Mouse (Mus musculus) layer of hippocampus, adult 8-10 months (tissue): ENCODE measurements around the gene Kcnma1. TPM values are rescaled to one million over a fixed set of nuclear protein-coding genes. Genes with fewer than 3 reads are reported as not detected.
A peak's percentile ranks its signal among the peaks of the same experiment; 100 is the strongest.

Source experiments
- DNase-seq, 2 experiments: peaks; one replicate each; pipeline ENCODE4 v3.0.0; 2022; ENCODE audit warnings: low spot score in 2 of 2
- total RNA-seq, 4 experiments: library from RNA; stranded (reverse); gene quantifications; 2 replicates each; pipeline ENCODE4 v1.2.4; 2022

Gene Kcnma1
- total RNA-seq, 4 experiments from 2014 or later: 137 to 161 (median 145) TPM

DNA sequence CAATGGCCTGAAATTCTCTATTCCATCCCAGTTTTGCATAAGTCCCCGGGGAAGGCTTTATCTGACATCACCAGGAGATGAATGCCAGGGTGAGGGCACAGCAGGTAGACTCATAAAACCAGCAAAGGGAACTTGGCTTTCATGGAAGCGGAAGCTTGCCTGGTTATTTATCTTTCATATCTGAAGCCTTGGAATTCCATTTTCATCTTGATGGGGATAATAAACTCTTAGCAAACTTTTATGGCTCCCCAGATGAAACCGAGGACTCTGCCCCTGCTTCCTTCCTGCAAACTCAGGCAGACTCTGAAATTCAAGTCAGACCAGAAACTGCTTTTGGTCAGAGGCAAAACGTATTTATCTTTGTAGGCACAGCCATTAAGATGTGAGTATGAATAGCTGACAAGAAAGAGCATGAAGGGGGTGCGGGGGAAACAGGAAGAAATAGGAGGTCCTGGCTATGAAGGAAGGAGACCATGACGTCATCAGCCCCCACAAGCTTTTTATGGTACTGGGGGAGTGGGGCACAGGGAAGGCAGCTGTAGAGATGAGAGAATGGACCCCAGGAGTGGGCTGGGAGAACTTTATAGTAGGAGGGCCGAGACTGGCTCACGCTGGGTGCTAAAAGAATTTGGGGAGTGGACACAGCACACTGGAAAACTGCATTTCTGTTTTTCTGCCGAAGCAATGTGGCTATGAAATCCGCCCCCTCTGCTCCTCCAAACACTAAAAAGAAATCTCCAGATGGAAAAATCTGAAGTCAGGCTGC, 228.2 kb downstream of the Kcnma1 start:
- DNase-seq: no peak

DNA sequence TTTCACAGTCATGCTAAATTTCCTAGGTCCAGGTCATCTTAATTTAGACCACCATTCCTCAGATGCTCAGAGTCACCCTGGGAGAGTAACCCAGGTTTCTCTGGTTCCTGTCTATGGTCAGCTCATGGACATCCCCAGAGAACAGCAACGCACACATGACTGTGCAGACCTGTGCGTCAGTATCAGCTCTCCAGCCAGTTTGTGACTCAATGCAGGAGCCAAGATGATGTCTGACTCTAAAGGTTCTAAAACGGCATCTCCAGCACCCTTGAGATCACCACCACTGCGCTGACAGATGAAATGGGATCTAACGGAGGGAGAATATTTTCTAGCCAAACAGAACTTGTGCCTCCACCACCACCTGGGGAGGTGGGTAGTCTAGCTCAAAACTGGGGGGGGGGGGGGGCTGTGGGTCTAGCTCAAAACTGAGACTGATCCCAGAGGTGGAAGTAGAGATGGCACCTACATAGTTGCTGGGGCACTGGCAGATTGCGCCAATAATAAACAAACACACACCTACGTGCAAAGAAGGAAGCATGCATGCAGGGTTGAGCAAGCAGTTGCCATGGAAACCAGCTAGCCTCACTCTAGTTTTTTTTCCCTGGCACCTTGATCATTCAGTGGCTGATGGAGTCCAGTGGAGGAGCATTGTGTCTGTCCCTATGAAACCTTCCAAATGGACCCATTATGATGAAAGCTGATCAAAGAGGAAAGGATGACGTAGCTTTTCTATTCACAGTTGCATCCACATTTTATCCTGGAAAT, 231.3 kb downstream of the Kcnma1 start:
- peak; percentile 58 to 63 for DNase-seq

DNA sequence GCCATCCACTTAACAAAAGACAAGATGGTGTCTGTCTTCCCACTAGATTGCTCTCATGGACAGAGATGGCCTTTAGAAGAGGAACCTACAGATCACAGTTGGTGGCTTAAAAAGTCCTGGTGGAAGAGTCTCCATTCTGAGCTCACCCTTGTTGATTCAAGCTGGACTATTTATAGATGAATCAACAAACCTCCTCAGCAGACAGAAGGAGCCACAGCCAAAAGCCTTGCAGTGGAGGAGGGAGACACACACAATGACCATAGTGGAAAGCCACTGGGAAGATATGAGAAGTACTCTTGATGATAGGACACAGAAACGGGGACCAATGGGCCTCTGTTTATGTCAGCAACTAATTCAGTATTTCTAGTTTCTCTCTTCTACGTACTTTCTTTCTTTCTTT, 239.7 kb downstream of the Kcnma1 start:
- DNase-seq: no peak

DNA sequence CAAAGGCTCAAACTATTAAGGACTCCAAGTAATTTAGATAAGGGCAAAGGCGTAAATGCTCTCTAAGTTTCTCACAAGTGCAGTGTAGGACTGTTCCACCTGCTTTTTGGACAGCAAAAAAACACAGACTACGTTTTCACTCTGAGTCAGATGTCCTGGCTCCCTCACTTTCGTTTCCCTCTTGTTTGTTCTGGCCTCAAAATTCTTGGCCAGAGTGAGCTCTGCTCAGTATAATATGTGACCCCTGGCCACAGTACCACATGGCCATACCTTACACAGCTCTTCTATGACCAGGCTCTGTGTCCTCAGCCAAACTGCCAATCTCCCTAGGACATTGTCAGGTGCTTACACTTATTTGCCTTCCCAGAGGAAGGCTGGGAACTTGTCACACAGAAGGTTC, 241.6 kb downstream of the Kcnma1 start:
- DNase-seq: no peak

DNA sequence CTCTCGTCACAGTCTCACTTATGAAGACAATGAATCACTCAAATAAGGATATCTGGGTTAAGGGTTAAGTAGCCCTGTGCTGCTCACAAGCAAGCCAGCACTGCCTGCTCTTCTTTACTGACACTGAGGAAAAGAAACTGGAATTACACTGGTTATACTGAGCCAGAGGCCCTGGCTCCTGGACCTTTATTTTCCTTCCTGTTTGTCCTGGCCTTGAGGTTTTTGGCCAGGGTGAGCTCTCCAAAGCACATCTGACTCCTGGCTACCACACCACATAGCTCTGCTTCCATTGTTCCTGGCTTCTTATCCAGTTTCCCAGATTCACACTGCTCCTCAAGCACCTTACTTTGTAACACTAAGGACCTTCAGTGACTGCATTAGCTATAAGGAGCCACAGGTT, 242.5 kb downstream of the Kcnma1 start:
- no peak for DNase-seq

DNA sequence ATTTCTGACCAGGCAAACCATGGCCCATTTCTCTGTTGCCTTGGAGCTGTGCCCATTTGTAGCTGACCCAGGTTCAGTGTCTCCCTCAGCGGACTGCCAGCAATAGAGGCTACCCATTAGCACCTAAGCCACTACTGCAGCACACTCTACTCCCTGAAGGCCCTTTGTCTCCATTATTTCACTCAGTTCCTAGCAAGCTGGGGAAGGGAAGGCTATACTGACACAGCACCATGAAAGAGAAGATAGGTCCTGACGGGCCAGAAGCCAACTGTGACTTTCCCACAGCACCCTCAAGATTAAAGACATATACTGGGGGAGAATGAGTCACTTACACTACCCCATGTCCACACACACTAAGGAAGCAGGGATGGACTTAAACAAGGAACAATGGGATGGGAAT, 251.8 kb downstream of the Kcnma1 start:
- DNase-seq: no peak

DNA sequence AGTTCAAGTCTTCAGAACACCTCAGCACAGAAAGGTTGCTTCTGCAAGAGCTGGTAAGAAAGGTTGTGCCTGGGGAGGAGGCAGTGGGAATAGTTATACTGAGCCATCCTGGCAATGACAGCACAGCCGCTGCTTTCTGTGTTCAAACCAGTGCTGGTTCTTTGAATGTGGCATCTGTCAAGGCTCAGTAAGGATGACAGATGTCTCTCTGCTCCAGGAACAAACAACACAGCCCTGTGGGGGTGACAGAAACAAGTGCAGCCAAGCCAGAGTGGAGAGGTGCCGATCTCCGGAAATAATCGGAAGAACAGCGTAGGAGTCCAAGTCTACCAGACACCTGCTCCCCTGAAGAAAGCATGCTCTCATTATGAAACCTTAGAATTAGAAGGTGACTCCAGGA, 254.7 kb downstream of the Kcnma1 start:
- DNase-seq: peak; percentile 69 to 70

DNA sequence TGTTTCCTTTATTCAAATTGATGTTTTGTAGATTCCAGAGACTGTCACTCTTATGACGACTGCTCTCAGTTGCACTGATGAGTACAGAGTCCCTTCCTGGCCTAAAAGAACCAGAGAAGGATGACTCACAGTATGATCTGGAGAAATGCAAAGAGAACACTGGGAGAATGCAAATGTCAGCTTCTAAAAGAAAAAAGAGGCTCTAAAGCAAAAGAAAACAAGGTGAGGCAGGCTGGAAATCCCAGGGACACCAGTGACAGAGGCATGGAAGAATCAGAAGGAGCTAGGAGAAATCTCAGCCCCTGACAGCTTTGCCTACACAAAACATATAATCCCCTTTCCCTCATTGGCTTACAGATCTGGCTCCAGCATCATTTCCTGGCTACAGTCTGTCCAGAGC, 255.9 kb downstream of the Kcnma1 start:
- no peak for DNase-seq

DNA sequence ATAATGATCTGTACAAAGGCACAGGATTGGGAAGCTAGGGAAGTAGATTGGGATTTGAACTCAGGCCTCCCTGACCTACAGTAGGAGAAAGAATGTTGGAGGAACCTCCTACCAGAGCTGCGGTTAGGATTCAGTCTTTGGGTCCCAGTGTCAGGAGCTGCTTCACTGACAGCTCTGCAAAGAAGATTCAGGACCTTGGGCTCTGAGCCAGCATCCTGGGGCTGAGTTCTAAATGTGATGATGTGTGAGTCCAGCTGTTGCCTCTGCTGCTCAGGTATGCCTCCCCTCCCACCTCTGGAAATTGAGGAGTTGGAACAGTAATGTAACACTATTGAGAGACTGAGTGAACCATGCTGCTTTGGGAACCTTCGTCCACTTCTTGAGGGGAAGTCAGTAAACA, 266.3 kb downstream of the Kcnma1 start:
- DNase-seq: no peak

DNA sequence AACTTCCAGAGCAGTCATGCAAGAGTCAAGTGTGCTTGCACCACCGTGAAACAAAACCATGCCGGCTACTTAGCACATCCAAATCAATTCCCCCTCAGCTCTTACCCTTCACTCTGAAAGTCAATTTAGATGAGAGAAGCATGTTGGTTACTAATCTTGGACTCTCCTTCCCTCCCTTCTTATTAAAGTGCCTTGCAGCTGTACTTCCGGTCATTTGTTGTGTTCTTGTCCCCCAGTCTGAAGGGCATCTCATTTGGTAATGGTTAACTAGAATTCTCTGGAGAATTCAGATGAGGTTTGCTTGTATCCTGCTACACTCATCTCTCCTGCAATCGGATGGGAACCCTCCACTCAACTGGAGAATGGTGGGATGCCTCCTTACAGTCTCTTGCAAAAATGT, 267.3 kb downstream of the Kcnma1 start:
- DNase-seq: no peak

DNA sequence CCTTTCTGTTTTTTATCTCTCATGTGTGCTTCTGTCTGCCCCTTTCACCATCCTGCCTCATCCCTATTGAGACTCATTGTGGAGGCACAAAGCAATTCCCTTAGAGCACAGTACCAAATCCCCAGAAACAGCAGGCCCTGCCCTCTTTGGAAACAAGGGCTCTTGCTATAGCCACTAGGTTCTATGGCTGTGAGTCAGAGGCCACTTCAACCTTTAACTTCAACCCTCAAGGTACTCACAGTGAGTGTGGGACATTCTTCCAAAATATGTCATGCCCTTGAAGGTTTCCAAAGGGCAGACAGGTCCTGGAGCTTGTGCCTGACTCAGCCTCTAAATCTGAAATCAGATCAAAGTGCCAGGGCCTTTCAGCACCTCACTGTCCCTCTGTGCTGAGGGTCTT, 272.8 kb downstream of the Kcnma1 start:
- DNase-seq: no peak

DNA sequence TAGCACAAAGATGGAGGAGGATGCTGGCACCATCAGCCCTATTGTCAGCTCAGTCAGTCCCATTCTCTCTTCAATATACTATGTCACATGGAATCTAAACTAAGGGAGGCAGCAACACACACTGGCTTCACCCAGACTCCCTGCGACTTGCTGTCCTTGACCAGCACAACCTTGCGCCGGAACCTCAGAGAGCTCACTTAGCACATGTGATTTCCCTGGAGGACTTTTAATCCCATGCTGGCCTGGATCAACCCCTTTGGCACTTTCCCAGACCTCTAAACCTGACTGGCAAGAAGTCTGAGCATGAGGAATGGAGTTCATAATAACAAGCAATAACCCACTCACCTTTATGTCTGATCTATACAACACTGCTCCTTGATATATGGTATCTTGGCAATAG, 280.1 kb downstream of the Kcnma1 start:
- no peak for DNase-seq

DNA sequence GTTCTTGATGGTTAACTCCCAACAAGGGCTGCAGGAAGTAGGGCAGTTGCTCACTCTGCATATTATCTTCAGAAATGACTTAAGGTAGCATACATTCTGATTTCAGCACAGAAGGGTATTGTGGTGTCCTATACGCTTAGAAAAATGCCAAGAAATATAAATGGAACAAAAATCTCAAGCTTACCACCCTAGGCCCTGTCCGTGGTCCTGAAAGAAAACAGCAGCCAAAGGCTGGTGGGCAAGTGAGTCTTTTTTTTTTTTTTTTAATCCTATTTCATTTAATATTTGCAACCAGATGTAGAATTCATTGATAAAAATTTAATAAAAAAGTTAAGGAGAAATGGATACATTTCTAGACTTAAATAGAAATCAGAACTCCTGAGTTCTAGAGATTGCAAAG, 284.9 kb downstream of the Kcnma1 start:
- DNase-seq: no peak

DNA sequence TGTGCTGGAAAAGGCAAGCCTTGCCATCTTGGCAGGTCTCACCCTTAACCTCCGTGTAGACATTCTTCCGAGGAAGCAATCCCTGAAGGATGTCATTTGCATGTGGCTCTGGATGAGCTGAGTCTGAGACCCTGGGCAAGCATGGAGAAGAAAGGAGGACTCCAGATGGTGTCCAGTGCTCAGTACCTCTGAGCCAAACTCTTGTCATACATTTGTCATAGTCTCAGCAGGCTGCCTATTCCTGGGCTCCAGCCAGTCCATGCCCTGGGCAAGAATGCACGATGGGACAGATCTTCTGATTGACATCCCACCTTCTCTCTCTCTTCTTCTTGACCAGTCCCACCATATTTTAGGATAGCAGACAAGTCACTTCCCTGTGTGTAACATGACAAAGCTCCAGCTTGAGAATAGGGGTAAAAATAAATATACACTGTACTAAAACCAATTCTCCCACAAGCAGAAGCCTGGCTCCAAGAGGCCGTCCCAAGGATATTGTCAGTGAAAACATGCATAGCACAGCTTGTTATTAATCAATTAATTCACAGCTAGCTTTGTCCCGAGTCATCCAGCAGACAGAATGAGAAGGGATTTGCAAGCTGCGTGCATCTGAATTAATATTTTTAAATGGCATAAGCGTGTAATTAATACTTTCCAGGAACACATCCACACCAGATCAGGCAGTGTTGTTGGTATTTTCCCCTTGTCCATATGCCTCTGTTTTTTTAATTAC, 290.4 kb downstream of the Kcnma1 start:
- DNase-seq: no peak

DNA sequence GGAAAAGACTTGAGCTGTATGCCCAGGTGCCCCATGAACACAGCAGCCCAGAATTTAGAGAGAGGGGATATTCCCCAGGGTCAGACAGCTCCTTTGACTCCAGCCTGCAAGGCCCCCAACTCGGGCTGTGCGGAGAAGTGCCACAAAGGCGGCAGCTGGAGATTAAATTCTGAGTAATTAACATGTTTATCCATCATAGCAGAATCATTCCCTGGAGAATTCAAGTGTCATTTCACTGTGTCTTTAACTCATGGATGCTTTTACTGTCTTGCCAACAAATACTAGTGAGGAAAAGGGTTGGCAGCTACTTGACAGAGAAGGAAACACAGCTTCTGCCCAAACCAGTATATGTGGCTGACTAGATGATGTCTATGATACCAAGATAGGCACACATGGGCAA, 295.0 kb downstream of the Kcnma1 start:
- no peak for DNase-seq

DNA sequence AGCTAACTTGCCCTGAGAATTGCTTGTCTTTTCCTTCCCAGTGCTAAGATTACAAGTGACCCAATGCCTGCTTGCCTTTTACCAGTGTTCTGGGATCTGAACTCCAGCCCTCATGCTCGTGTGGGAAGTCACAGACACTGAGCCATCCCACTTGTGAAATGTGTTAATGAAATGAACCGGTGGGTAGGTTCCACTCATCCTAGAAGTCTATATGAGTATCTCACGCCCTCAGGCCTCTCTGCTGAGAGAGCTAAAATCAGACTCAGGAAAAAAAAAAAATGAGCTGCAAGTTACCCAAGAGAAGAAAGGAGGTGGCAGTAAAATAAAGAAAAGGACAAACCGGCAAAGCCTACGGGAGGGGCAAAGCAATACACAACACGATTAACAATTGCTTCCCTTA, 295.6 kb downstream of the Kcnma1 start:
- DNase-seq: no peak

DNA sequence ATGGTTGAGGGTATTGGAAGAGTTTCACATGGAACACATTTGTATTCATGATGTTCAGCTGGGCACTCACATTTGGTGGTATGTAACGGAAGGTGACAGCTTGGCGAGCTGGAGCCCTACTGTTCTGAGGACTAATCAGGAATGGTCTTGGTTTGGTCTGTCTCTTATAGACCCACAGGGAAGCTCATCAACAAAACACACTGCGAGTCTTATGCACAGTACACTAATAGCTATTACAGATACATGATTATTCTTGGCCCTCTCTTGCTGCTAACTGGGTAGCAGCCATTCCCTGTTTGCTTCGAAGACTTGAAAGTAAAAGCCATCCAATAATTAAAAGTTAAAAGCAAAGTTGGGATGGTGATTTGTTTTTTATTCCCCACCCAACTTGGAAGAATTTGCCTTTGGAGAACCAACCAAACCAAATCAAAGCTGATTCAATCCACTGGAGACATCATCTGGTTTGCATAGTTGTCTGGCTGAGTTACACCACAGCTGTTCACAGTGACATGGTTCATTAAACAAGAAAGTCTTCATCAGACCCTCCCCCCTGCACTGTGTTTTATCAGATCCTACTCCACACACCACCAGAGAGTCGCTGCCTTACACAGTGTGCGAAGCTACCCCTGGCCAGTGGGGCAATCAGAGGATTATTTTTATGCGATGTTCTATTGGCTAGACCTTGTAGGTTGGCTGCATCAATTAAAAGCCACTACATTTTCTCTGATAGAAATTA, 299.7 kb downstream of the Kcnma1 start:
- DNase-seq: no peak

DNA sequence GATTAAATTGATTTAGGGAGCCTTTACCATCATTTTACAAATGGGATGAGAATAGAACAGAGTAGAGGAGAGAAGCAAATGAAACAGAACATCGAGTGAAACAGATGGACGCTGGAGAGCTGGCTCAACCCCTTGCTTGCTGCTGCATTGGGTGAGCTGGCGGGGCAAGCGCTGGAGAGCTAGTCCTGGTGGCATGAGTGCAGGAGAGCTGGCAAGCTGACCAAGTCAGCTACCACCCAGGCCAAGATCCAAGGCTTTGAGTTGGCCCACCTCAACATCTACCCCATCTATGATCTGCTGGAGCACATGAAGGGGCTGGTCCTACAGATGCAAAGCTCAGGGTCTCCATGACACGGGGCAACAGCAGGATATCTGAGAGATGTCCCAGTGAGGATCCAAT, 301.4 kb downstream of the Kcnma1 start:
- DNase-seq: no peak

DNA sequence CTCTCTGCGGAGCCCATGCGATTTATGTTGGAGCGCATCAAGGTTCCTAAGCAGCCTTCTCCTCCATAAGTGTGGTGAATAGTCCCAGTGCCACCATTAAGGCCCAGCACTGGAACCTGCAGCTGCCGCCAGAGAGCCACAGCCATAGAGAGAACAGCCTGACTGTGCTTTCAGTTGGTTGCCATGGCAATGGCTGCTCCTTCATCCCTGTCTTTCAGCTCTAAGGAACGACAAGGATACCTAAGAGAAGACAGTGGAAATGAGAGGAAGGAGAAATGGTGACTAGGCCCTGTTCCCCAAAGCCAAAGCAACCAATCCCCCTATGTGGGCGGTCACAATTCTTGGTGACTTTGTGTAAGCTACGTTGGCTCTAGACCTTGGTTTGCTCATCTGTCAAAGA, 303.3 kb downstream of the Kcnma1 start:
- peak; percentile 24 to 31 for DNase-seq

DNA sequence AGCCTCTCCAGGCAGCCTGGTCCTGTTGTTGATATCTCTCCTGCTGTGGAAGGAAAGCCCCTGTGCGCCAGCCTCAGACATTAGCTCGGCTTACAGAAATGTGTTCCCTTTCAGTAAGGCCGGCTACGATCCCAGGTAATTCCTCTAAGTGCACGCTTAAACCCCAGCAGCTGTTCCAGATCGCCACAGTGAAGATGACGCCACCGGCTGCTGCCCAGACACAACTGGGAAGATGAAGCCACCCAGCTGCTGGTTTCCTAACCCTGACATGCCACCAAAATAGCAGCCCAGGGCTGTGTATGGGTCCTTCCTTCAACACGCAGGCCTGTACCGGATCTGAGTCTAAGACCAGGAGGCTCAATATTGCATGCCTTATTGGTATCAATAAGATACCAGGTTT, 307.5 kb downstream of the Kcnma1 start:
- no peak for DNase-seq

DNA sequence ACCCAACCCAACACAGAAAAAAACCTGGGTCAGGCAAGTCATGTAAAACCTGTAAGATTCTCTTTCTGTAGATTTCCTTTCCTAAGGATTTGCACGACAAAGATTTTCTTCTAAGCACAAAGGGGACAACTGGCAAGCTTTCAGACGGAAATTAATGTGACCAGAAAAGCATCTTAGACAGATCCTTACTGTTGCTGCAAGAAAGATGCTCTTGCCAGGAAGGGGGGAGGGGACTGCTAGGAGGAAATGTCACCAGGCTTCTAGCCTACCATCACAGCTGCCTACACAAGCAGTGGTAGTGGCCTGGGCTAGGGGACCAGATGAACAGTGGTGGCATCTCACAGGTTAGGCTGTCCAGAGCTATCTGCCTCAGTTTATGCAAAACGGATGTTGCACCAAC, 308.6 kb downstream of the Kcnma1 start:
- no peak for DNase-seq

DNA sequence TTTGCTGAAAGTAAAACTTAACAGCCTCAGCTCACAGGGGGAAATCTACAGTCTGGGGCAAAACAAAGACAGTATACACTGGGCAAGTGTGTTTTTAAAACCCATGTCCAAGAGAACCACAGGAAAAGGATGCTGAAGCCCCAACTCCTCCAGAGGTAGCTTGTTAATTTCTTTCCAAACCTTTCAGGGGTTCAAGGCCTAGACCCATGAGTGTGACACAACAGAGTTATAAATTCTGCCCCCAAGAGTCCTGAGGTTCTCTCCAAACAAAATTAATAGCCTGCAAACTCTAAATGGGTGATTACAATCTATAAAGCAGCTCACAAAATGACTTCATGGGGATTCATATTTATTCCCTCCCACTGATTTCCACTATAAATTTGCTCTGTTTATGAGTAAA, 310.0 kb downstream of the Kcnma1 start:
- DNase-seq: no peak
